Mouse (Mus musculus) lung, postnatal 4 days (tissue): ENCODE measurements around the gene Gnat1.

Experiments used
- DNase-seq, 2 experiments: peaks; one replicate each; pipeline ENCODE4 v3.0.0; 2021

Gene Gnat1

GRCm38 (mm10) chr9:107679501-107679900, at the start of gene Gnat1:
Gnat1 (minus strand) TSS chr9:107679712.
- no peak for DNase-seq

DNA sequence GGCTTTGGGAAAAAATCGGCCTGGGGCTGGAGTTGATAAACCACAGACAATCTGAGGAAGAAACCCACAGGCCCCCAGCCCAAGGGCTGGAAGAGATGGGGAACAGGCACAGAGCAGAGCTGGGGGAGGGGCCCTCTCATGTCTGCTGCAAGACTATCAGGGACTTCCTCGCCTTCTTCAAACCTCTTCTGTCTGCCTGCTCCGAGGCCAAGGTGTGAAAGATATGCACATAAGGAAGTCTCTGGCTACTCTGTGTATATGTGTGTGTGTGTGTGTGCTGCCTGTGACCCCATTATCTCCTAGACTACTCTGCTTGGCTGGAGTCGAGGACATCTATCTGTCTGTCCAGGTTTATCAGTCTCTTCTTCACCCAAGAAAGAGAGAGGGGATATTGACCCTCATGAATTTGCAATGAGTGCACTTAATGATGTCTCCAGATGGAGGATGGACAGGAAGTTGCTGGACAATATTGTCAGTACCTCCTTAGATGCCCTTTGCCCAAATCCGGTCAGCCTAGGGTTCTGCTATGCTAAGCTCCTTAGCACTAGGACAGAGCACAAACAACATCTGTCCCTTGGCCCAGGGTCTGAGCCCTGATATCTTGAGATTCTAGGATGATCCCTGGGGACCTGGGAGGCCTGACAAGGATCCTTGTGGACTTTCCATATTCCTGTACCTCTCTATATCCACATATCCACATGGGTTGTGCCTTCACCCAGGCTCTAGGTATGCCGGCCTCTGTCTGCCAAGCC, 49.6 kb upstream of the Gnat1 start:
- DNase-seq = no peak

- DNase-seq = no peak
Observed at GRCm38 (mm10) chr9:107727041-107727440, 47.5 kb upstream of the Gnat1 start.

DNA sequence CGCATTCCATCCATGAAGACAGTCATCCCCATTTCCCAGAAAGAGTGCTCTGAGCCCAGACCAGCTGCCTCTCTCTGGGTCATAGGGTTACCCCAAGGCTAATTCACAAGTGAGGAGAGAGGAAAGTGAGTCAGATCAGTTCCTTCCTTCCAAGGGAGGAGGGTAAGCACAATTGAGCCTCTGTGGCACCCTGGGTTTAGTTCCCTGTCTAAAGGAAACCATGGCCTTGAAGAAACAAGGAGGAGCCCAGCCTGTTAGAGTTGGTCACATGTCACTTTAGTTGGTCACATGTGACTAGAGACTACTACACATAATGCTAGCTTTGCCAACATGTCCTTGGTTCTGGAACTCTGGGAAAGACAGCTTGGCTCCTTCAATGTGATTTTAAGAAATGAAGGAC, 45.3 kb upstream of the Gnat1 start:
- DNase-seq = no peak

DNA sequence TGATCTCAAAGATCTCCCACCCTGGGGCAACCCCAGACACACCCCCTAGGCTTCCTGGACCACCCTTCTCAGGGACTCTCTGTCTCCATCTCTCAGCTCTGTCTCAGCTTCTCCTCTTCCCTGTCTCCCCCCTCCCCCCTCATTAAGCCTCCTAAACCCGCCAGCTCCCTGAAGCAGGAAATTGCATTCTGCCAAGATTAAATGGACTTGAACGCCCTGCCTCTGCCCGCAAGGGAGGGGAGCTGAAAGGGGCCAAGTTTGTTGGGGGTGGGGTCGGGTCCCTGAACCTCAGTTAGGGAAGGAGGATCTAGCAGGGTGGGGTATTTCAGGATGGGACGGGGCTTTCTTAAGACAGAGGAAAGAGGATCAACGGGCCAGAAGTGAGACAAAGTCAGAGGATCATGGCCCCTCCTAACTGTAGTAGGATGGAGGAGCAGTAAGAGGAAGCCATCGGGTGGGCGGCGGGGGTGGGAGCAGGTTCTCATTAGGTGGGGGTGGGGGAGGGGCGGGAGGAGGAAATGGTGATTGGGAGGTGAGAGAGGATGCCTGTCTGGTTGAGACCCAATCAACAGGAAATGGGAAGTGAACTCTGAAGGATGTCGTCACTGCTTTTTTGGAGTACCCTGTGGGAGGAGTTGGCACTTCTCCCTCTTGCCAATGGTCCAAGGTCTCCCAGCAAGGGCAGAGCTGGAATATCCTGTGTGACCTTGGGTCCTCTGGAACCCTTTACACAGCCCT, 44.5 kb upstream of the Gnat1 start:
- DNase-seq = peak; percentile 73 to 76

- no peak for DNase-seq
Observed at GRCm38 (mm10) chr9:107723292-107723691, 43.8 kb upstream of the Gnat1 start.

DNA sequence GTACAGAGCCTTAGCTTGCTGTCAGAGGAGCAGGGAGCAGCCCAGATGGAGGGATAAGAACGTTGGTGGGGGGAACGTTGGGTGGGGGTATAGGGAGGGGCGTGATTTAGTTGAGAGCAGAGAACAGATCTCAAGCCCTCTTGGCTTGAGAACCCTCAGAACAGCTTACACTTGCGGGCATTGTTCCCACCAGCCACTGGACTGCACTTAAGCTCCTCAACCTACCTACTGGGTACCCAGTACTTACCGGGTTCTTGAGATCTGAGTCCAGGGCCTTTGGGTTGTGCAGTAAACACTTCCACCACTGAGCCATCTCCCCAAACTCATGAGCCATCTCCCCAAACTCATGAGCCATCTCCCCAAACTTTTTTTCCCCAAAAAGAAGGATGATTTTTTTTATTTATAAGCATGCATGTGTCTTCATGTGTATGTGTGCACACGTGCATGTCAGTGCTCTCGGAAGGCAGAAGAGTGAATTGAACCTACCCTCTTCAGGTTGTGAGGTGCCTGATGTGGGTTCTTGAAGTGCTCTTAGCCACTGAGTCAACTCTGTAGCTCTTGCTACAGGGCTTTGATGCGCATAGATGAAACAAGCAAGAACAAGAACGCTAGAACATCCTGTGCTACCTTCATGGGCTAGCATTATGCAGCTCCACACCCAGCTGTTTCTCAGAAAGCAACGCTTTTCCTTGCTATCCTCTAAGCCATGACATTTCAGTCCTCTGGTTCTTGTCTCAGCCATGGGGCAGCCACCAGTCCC, 39.4 kb upstream of the Gnat1 start:
- peak in 1 of 2 experiments; percentile 54 for DNase-seq

DNA sequence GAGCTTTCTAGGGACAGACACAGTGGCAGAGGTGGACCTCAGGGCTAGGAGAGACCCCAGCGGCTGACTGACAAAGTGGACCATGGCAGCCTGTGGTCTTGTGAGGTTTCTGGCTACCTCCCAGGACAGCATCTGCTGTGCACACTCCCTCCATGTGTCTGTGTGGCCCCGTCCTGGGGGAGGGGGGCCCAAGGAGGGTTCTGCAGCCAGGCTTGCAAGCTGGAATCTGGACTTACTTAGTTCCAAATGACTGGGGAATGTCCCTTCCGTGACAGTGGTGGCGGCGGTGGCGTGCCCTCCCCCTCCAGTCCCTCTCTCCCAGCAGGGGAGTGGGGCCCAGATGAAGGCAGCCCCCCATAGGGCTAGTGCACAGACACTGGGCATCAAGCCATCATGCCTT, 37.4 kb upstream of the Gnat1 start:
- DNase-seq = peak in 1 of 2 experiments; percentile 64

- DNase-seq = no peak
Observed at GRCm38 (mm10) chr9:107715632-107716031, 36.1 kb upstream of the Gnat1 start.

GRCm38 (mm10) chr9:107714221-107714952, 34.9 kb upstream of the Gnat1 start:
- DNase-seq = peak; percentile 60 to 68

DNA sequence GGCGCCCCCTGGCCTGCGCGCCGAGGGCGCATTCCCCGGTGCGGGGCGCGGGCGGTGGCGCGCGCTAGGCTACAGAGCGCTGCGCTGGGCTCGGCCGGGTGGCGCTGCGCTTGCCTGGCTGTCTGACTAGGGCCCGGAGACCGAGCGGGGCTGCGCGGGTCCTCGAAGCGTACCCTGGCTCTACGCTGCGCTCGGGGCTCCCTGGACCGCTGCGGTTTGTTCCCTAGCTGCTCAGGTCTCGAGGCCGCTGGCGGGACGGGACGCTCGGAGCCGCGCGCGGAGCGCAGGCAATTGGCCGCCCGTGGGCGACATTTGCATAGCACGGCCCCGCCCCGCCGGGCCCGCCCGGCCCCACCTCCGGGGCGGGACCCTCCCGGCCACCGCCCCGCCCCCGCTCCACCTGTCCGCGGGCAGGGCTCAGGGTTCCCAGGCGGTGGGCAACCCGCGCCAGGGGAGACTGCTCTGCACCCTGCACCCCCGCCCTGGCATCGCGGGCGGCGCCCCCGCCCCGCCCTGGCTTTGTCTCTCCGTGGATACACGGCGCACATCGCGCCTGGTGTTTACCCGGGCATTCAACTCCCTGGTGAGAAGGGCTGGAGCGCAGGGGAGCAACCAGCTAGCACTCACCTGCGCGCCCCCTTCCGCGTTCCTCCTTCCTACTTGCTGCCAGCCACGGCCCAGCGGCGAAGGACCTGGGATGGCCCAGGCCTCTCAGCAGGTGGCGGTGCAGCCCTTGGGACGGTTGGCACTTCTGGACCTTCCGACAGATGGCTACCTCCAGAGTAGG, 30.4 kb upstream of the Gnat1 start, which contains the start of gene Sema3f:
Gene Sema3f, minus strand, starts transcription at position 779 of the 787 bp plus-strand sequence.
- DNase-seq = peak; percentile 88 to 93

- no peak for DNase-seq
Observed at GRCm38 (mm10) chr9:107709096-107709696, 29.7 kb upstream of the Gnat1 start.

GRCm38 (mm10) chr9:107708439-107709095, 29.1 kb upstream of the Gnat1 start:
- DNase-seq = no peak

DNA sequence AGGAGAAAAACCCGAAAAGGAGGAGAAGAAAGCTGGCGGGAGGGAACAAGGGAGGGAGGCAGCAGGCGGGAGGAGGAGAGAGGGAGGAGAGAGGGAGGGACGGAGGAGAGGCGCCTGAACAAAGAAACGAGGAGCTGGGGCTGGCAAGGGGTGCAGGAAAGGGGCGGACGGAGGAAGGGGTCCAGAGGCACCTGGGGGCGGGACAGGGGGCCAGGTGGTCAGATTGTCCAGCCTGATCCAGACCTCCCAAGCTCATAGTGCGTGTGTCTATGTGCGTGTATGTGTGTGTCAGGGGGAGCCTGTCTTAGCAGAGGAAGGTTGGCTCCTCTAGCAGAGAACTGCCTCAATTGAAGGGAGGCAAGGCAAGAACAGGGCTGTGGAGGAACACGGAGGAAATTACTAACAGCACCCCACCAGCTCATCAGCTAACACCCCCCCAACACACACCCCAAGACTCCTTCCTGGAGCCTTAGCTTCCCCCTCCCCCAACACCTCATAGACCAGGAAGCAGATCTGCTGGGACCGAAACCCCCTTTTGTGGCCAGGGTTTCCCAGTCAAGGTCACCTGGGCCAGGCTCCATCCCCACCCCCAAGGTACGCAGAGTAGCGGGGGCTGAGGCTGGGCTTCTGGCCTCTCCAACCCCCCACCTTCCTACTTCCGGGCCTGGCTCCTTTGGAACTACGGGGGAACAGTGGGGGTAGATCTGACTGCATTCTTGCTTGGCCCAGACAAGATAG, 28.4 kb upstream of the Gnat1 start:
- no peak for DNase-seq

- peak; percentile 31 to 48 for DNase-seq
Observed at GRCm38 (mm10) chr9:107706781-107707211, 27.3 kb upstream of the Gnat1 start.

- peak; percentile 53 to 70 for DNase-seq
Observed at GRCm38 (mm10) chr9:107703337-107704122, 24.0 kb upstream of the Gnat1 start.

GRCm38 (mm10) chr9:107702606-107703185, 23.2 kb upstream of the Gnat1 start:
- peak; percentile 77 to 88 for DNase-seq

GRCm38 (mm10) chr9:107701594-107701993, 22.1 kb upstream of the Gnat1 start:
- DNase-seq = peak; percentile 91 to 95

- peak in 1 of 2 experiments; percentile 65 for DNase-seq
Observed at GRCm38 (mm10) chr9:107700114-107700571, 20.6 kb upstream of the Gnat1 start.
